Mouse (Mus musculus): ENCODE results near the gene Adad2. TPM values are rescaled to one million over a fixed set of nuclear protein-coding genes. Genes with fewer than 3 reads are reported as not detected.

Gene Adad2
- 0.08 TPM in 1 of 2 replicates, not detected in the other for polyA plus RNA-seq (2021; fragmentation: Nextera tagmentation)
- long read RNA-seq, experiment 1, result 0 reads
- long read RNA-seq, experiment 2, result 0 reads

GRCm38 (mm10) chr8:119612471-119612870 lies at the start of gene Adad2:
Gene Adad2 (plus strand): TSS chr8:119612747.

GRCm38 (mm10) chr8:119574437-119575365 lies 37.8 kb upstream of the Adad2 start, which contains the start of the genes Hsdl1 and Dnaaf1:
Gene Hsdl1 (minus strand): TSS chr8:119575183.
Gene Dnaaf1 (plus strand): TSS chr8:119575235.

GRCm38 (mm10) chr8:119604996-119605395 lies 7.6 kb upstream of the Adad2 start, which contains the start of gene Taf1c:
Gene Taf1c (minus strand): TSS chr8:119605222.

GRCm38 (mm10) chr8:119635378-119635777 lies 22.8 kb downstream of the Adad2 start, which contains the start of gene Kcng4:
Gene Kcng4 (minus strand): TSS chr8:119635680.

Other genes starting within 250 kb of the Adad2 start
- gene Mlycd, start 217.9 kb upstream of the Adad2 start, polyA plus RNA-seq (2021; fragmentation: Nextera tagmentation), result 18.0 and 25.3 TPM in 2 replicates
- 0.63 and 0.73 TPM in 2 replicates for gene Osgin1, start 178.6 kb upstream of the Adad2 start, polyA plus RNA-seq (2021; fragmentation: Nextera tagmentation)
- 60.4 and 76.7 TPM in 2 replicates for gene Necab2, start 166.0 kb upstream of the Adad2 start, polyA plus RNA-seq (2021; fragmentation: Nextera tagmentation)
- gene Slc38a8, start 111.0 kb upstream of the Adad2 start, polyA plus RNA-seq (2021; fragmentation: Nextera tagmentation), result not detected in 2 replicates
- 15.0 and 16.7 TPM in 2 replicates for gene Mbtps1, start 54.0 kb upstream of the Adad2 start, polyA plus RNA-seq (2021; fragmentation: Nextera tagmentation)
- 39.3 and 40.8 TPM in 2 replicates for gene Hsdl1, start 37.6 kb upstream of the Adad2 start, polyA plus RNA-seq (2021; fragmentation: Nextera tagmentation)
- gene Dnaaf1, start 37.5 kb upstream of the Adad2 start, polyA plus RNA-seq (2021; fragmentation: Nextera tagmentation), result 0.79 and 0.95 TPM in 2 replicates
- gene Taf1c, start 7.5 kb upstream of the Adad2 start, polyA plus RNA-seq (2021; fragmentation: Nextera tagmentation), result 3.2 and 3.5 TPM in 2 replicates
- gene Kcng4, start 22.9 kb downstream of the Adad2 start, polyA plus RNA-seq (2021; fragmentation: Nextera tagmentation), result 4.7 TPM in 2 replicates
- 12.7 and 15.6 TPM in 2 replicates for gene Wfdc1, start 53.6 kb downstream of the Adad2 start, polyA plus RNA-seq (2021; fragmentation: Nextera tagmentation)
- gene Atp2c2, start 87.3 kb downstream of the Adad2 start, polyA plus RNA-seq (2021; fragmentation: Nextera tagmentation), result 0.23 and 0.33 TPM in 2 replicates
- gene Tldc1, start 165.7 kb downstream of the Adad2 start, polyA plus RNA-seq (2021; fragmentation: Nextera tagmentation), result 5.9 and 7.4 TPM in 2 replicates
- gene Cotl1, start 227.8 kb downstream of the Adad2 start, polyA plus RNA-seq (2021; fragmentation: Nextera tagmentation), result 41.9 and 50.8 TPM in 2 replicates
- gene Klhl36, start 249.5 kb downstream of the Adad2 start, polyA plus RNA-seq (2021; fragmentation: Nextera tagmentation), result 6.8 TPM in 2 replicates